Mouse (Mus musculus) spleen, adult 2 months (tissue): ENCODE measurements at regions not wholly inside any gene's neighbourhood (a gene's known extent, or its start where the extent isn't known, plus 50 kb on each side); places are given as distances from the start of the nearest gene placed in this dataset.

Source experiments
- CTCF ChIP-seq: fragments of 200-500 bp; IDR thresholded peaks from 2 replicates; pipeline ENCODE4 v1.5.1; 2011; ENCODE audit warnings: mild to moderate bottlenecking, inconsistent platforms; ENCODE audit not compliant: insufficient read depth, insufficient read length, insufficient replicate concordance; ENCODE audit errors: extremely low read depth
- POLR2A ChIP-seq: fragments of 200-500 bp; IDR thresholded peaks from 2 replicates; pipeline ENCODE4 v1.6.1; 2011; ENCODE audit warnings: low read depth, low read length, inconsistent platforms

GRCm38 (mm10) chr1:69291329-69291728 is 183.5 kb upstream of the Erbb4 start:
- TF ChIP-seq CTCF (no peak), POLR2A (no peak)
